In the genomic region with DNA sequence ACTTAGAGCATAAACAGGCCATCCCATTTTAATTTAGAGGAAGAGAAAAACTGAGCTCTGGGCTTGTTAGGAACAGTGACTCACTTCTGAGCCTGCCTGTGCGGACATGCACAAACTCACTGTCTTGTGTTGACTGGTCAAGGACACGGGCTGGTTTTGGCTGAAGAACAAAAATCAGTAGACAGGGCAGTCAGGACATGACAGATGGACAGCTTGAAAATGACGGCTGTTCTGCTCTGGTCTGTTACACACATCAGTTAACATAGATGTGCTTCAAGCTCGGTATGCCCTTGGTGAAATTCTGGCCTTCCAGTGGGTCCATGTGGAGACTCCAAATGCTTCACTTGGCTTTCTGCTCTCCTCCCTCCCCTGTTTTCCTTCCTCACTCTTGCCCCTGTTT, we compare ENCODE assay signal across 19 mouse cellular contexts.
A peak's percentile ranks its signal among the peaks of the same experiment; 100 is the strongest.
DNase-seq lines count a peak whose midpoint lies in the region; TF ChIP-seq lines count a peak whose summit lies in the region.
"Had no signal": no experiment of that assay in that cellular context is flagged by ENCODE, and none has a peak within 500 bp of the region (broad histone marks: within the 10 kb centered on the region; RNA-seq: fewer than 3 reads in every experiment).

No protein-coding gene starts in this region.

- intact Hi-C loops in heart, adult 2 months (cut with DNase I), result no loop called here
- intact Hi-C loops in left cerebral cortex, postnatal 36 days (cut with DNase I), result loop anchor here (10.0 kb wide), 1 partner anchor 144 kb away; no protein-coding TSS in a partner anchor

- H3K79me2 ChIP-seq in heart, adult 2 months (replicated peaks; ENCODE audit: control insufficient read depth, insufficient read depth, low read length), result no peaks in the 10 kb centered on the region

- no peak overlapping the region for H3K9ac ChIP-seq in heart, adult 2 months (ENCODE audit: low read depth, low read length)
- H3K9ac ChIP-seq: heart, embryonic 15.5 days; liver, embryonic 14.5 days; lung, embryonic 15.5 days; neural tube, embryonic 12.5 days had no signal

- no peak for TF ChIP-seq EP300 in heart, adult 2 months (IDR thresholded peaks at IDR 0.05; ENCODE audit: insufficient read depth, low read depth, low read length)

- H3K27ac ChIP-seq in heart, adult 2 months, result no peak overlapping the region
- H3K27ac ChIP-seq: heart, embryonic 15.5 days; left cerebral cortex, adult 2 months; liver, embryonic 14.5 days; lung, embryonic 15.5 days; neural tube, embryonic 12.5 days had no signal

- H3K4me3 ChIP-seq in heart, adult 2 months, result no peak overlapping the region
- H3K4me3 ChIP-seq: heart, embryonic 15.5 days; left cerebral cortex, adult 2 months; lung, embryonic 15.5 days; neural tube, embryonic 12.5 days had no signal

- TF ChIP-seq POLR2A in heart, adult 2 months (IDR thresholded peaks at IDR 0.05; ENCODE audit: insufficient read depth, low read depth, low read length), result no peak

- no peak for TF ChIP-seq CTCF in heart, adult 2 months (IDR thresholded peaks at IDR 0.05)

- 76% methylated on average over 4 of the region's 4 CpGs for WGBS in heart, adult 2 months

- DNase-seq in cerebellum, adult 11-12 months, result peak; percentile 29
- DNase-seq in cerebellum, adult 11 months, result no peak
- DNase-seq in urinary bladder, adult 18-20 months (ENCODE audit: low spot score in 2 of 2), result peak; percentile 4 to 22
- DNase-seq in urinary bladder, postnatal 4 days (ENCODE audit: low spot score in 2 of 2), result no peak
- peak; percentile 11 for DNase-seq in cerebellum, adult 9-10 months
- DNase-seq in thymus, postnatal 25 days, result no peak
- DNase-seq in heart, adult 2 months, result no peak
- DNase-seq in left cerebral cortex, postnatal 36 days (ENCODE audit: low spot score in 2 of 2), result no peak
- DNase-seq: heart, adult 11 months; heart, postnatal 4 days; kidney, adult 2 months; kidney, postnatal 25 days; right cerebral cortex, adult 18-20 months; thymus, postnatal 36 days had no signal

- H3K36me3 ChIP-seq in heart, adult 2 months (ENCODE audit: control insufficient read depth, insufficient read depth, low read length), result no peaks in the 10 kb centered on the region
- H3K36me3 ChIP-seq: heart, embryonic 15.5 days; lung, embryonic 15.5 days; neural tube, embryonic 12.5 days had no signal

- no peaks in the 10 kb centered on the region for H3K27me3 ChIP-seq in heart, adult 2 months (ENCODE audit: control insufficient read depth, insufficient read depth, low read length)
- H3K27me3 ChIP-seq: heart, embryonic 15.5 days; lung, embryonic 15.5 days; neural tube, embryonic 12.5 days had no signal

- no peaks in the 10 kb centered on the region for H3K4me1 ChIP-seq in heart, adult 2 months (ENCODE audit: control insufficient read depth, insufficient read depth, low read length)
- H3K4me1 ChIP-seq: heart, embryonic 15.5 days; lung, embryonic 15.5 days; neural tube, embryonic 12.5 days had no signal

Comparison
In these comparisons a context has a peak if more than half of its experiments do, and no peak if none do; other contexts are left out.
1. DNase-seq: peak in cerebellum, adult 11-12 months (single experiment), urinary bladder, adult 18-20 months (2 of 2) and cerebellum, adult 9-10 months (single experiment); none in cerebellum, adult 11 months (single experiment), urinary bladder, postnatal 4 days (0 of 2), thymus, postnatal 25 days (single experiment), heart, adult 2 months (0 of 2) and left cerebral cortex, postnatal 36 days (0 of 2).